Mouse (Mus musculus) heart, postnatal 25 days (tissue): Measurements from ENCODE around the gene Igf2. TPM values are rescaled to one million over a fixed set of nuclear protein-coding genes. Genes with fewer than 3 reads are reported as not detected.

ENCODE experiments used
- DNase-seq: peaks from one replicate; pipeline ENCODE4 v3.0.0; 2022; ENCODE audit warnings: low spot score
- intact Hi-C: fragments of 180-260 bp; cut with DNase I; formaldehyde crosslinking; loops from one replicate; pipeline ENCODE4 v1.15.1; 2025
- total RNA-seq, 2 experiments: library from RNA; stranded (reverse); gene quantifications; 2 replicates each; pipeline ENCODE4 v1.2.3; 2021

Igf2 gene
- total RNA-seq: 100 to 1,000 TPM; 131 to 156 TPM

DNA sequence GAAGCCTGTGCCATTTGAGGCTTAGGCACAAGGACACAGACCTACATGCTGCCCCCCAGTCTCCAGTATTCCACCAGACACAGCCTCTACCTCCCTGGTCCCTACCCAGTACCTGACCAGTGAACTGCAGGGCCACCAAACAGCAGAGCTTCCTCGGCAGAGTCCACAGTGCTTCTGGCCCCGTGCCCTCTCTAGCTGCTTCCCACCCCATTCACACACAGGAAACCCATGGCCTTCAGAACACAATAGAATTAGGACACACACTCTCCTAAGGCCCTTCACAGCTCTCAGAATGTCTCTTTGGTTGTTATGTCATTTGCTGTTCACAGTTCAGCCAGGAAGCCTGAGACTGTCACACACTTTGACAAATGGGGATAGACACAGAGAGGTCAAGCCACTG lies at the start of gene Igf2:
TSS of gene Igf2 (minus strand) at position 158 of the 400 bp plus-strand sequence.
- no peak for DNase-seq
- intact Hi-C loops: no loop called here

DNA sequence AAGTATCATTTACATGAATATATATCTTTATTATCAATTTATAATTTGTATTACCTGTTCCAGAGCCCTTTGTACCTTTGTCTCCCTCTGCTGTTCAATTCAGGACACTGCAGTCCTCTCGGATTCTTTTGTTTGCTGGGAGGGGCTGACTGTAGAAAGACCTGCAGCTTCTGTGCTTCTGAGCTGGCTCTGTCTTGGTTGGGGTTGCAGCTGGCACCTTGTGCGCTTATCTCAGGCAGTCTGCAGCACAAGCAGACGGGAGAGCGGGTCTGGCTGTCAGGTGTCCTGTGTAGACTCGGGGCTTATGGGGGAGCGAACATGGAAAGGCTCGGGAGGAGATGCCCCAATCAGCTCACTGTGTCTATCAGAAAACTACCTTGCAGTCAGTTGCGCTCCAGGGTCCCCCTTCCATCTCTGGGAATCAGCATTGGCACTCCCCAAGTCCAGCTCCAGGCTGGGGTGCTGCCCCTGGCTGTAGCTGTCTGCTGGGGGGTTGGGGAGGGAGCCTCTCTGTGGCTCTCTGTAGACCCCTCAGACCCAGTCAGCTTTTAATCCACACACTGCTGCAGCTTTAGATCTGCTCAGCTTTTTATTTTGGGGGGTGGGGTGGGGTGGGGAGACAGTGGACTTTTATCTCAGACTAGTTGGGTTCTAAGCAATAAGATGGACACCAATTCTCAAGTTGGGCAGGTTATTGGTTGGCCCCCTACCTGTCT lies 48.3 kb upstream of the Igf2 start:
- intact Hi-C loops: no loop called here
- no peak for DNase-seq

- intact Hi-C loops: no loop called here
- DNase-seq: no peak
Measured at GRCm38 (mm10) chr7:142706873-142707272, 40.3 kb upstream of the Igf2 start.

GRCm38 (mm10) chr7:142699334-142699860 lies 32.8 kb upstream of the Igf2 start:
- peak; percentile 31 for DNase-seq
- intact Hi-C loops: no loop called here

GRCm38 (mm10) chr7:142678611-142679010 lies 12.0 kb upstream of the Igf2 start:
- no peak for DNase-seq
- intact Hi-C loops: loop anchor here (5.0 kb wide), 1 partner anchor 241 kb away; no protein-coding TSS in a partner anchor

DNA sequence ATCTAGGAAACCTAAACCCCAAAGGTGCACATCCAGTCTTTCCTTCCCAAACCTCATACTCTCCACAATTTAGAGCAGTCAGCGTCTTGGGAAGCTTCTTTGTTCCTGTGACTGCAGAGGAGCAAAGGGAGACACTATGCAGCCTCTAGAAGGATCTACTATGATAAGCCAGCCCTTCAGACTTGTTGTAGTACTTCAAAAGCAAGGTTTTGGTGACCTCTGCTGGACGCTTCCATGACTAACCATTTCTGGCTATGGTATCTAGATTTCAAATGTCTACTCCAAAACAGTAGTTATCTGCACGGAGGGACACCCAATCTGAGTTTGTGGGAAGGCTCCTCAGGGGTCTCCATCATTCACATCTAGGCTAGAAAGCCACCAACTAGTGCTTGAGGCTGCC lies 9.0 kb upstream of the Igf2 start:
- intact Hi-C loops: loop anchor here (2.0 to 5.0 kb wide), 2 partner anchors 238 to 359 kb away; no protein-coding TSS in a partner anchor
- DNase-seq: no peak

- intact Hi-C loops: loop anchor here (5.0 kb wide), 1 partner anchor 238 kb away; no protein-coding TSS in a partner anchor
- DNase-seq: no peak
Measured at GRCm38 (mm10) chr7:142675141-142675540, 8.5 kb upstream of the Igf2 start.

DNA sequence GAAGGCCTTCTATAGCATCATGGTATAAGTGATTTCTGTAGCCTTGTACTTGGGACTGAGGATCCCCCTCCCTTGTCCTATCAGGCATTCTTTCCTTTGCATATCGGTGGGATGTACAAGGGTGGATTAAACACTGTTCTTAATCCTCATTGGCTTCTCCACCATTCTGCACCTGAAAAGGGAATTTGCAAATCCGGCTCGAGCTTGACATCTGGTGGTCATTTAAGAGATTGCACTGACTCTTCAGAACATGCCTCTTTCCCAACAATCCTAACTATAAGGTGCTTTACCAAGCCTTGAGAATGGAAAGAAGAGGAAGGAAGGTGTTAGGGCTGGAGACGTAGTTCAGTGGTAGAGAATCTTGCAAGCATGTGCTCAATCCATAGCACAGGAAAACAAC lies 5.5 kb upstream of the Igf2 start:
- intact Hi-C loops: loop anchor here (1.0 to 5.0 kb wide), 4 partner anchors 62 to 340 kb away; no protein-coding TSS in a partner anchor
- DNase-seq: no peak

DNA sequence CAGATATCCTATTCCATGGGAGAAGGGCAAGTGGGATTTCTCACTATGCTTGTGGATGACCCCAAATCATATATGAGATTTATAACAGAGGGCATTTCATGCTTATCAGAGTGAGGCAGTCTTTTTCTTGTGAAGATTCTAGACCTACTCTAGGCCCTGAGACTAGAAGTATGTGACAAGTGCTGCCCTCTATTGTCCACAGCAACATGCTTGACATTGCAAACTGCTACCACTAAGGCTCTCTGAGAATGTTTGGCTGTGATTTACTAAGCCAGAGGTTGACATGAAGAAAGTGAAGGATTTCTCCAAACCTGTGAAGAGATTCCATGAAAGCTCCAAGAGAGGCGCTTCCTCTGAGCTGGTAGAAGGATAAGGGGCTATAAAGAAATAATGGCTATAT lies 4.5 kb upstream of the Igf2 start:
- intact Hi-C loops: loop anchor here (5.0 kb wide), 3 partner anchors 134 to 339 kb away; no protein-coding TSS in a partner anchor
- DNase-seq: no peak

DNA sequence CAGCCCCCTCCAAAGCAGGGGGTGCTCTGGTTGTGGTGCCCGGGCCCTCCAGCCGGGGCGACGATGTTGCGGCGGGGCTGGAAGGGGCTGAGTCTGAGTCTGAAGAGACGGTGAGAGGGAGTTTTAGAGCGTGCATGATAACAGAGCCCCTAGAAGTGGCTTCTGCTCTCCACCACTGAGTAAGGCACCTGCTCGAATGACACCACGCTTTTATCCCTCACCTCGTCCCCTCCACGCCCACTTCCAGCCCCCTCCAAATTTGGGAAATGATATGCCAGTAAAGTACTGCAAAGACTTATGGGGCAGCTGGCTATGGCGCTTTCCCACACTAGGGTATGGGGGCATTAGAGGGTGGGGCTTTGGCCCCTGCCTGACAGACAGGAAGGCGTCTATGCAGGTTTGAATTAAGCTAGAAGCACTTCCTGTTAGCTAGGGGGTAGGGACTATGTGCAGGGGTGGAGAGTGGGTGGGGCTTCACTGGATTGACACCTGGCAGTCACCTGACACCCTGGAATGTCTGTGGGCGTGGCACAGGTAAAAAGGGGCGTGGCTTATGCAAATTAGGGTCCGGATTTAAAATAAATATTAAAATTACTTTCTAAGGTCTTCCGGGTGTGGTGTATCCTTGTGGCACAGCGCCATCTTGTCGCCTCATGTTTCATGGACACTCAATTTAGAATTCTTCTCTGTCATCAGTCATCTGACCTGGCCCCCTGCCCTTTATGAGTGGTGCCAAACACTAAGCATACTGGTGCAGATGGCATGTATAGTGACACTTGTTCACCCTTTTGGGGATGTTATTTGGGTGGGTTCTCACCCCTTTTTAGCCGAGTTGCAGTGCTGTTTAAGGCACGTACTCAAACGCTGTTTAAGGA lies 3.4 kb upstream of the Igf2 start, which contains the start of gene Gm49394:
TSS of gene Gm49394 (minus strand) at position 192 of the 875 bp plus-strand sequence.
- DNase-seq: no peak
- intact Hi-C loops: loop anchor here (5.0 kb wide), 3 partner anchors 133 to 338 kb away; no protein-coding TSS in a partner anchor

DNA sequence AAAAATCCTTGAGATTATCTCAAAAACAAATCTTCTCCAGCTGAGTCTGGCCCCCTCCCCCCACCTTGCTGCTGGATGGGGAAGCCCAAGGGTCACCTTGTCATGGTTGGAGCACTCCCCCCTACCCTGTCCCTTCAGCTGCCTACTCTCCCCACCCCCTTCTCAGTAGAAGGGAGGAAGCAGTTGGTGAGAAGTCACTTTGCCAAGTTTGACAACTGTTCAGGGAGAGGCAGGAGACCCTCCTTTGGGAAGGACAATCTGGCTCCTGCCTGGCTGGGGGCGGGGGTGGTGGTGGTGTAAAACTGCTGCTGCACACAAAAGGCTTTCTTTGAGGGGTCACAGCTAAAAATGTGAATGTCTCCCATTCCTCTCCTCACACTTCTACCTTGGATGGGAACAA lies 1.7 kb upstream of the Igf2 start:
- no peak for DNase-seq
- intact Hi-C loops: no loop called here

- no peak for DNase-seq
- intact Hi-C loops: no loop called here
Measured at GRCm38 (mm10) chr7:142667521-142667920, 905 bp upstream of the Igf2 start.

GRCm38 (mm10) chr7:142666109-142666508 lies 507 bp downstream of the Igf2 start:
- no peak for DNase-seq
- intact Hi-C loops: no loop called here

DNA sequence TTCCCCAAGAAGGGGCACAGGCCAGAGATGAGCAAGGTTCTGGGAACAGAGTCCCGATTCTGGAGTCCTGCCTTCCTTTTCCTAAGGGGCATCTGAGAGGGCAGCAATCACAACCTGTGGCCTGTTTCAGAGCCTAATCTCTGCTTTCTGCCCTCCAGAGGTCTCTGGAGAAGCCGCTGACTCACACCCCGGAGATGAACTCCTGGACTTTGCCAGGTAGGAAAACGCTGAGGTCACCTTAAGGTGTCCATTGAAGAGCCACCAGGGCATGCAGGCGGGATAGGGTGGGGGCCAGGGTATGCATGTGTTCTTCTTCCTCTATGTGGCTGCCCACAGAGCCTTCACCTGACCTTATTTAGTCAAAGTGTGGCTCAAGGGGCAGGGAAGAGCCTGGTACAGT lies 1.3 kb downstream of the Igf2 start:
- intact Hi-C loops: no loop called here

GRCm38 (mm10) chr7:142664465-142665029 lies 2.1 kb downstream of the Igf2 start:
- DNase-seq: no peak
- intact Hi-C loops: no loop called here

More for the DNA sequence above, 1.3 kb downstream of the Igf2 start:
- no peak for DNase-seq

DNA sequence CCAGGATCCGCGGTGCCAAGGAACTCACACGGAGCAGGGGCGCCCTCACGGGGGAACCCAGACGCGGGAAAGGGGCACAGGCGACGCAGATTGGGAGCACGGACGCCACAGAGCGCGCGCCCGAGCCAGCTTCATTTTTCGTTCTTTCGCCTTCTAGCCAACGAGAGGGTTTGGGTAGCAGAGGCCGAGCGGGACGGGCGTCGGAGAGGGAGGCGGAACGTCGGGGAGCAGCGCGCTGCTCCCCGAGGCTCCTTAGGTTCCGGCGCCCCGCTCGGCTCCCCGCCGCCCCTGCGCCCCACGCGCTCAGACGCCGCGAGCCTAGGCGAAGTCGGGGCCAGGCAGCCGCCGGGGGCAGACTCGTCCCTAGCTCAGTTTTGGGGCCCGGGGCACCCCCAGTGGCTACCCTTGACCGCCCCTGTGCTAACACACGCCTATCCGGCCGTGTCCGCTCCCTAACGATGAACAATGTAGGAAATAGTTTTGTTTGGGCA lies 2.6 kb downstream of the Igf2 start:
- DNase-seq: no peak
- intact Hi-C loops: no loop called here

DNA sequence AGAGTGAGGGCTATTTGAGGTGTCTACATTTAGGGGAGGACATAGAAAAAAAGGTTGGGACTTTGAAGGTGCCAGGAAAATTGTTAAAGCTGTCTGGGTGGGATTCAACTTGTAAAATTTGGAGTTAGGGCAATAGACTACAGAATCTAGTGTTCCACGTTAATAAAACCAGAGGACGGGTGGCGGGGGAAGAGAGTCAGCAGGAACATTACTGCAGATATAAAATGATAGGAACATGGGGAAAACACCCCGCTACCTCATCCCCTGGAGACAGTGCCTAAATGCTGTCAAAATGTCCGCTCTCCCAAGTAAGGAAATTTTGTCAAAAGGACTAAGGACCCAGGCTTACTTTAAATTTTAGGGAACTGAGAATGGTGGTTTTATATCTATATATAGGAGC lies 3.5 kb downstream of the Igf2 start:
- no peak for DNase-seq
- intact Hi-C loops: no loop called here

- intact Hi-C loops: no loop called here
- DNase-seq: no peak
Measured at GRCm38 (mm10) chr7:142661811-142662210, 4.8 kb downstream of the Igf2 start.

DNA sequence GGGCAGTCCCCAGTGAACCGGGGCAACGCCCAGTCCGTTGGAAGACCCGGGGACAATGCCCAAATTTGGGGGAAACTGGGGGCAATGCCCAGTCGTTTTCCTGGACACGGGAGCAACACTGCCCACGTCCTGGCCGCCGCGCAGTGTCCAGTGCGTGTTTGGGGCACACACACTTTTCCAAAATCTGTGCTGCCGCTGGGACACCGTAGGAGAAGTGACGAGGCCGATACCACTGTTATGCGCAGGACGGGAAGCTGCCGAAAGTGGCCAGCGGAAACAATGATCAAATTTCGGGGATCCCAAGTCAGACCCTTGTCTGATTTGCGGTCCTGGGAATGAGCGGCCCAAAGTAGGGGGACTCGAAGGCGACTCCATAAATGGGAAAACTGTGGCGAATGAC lies 5.6 kb downstream of the Igf2 start:
- DNase-seq: no peak
- intact Hi-C loops: no loop called here

DNA sequence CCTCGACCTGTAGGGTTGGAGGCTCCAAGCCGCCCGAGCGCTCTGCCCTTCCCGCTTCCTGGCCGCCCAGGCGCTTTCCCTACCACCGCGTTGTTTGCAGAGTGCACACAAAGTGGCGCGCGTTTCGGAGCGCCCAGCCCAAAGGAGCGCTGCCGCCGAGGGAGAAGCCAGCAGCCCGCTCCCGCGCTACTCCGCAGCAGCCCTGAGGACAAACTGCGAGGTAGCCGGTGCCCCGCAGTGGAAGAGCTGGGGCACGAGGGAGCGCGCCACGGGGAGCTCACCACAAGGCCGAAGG lies 6.0 kb downstream of the Igf2 start:
- intact Hi-C loops: no loop called here
- no peak for DNase-seq
